20 mouse cellular contexts compared by ENCODE assay signal in genomic region chr12:117973712-117974111, GRCm38 (mm10).
DNase-seq lines count a peak whose midpoint lies in the region; ATAC-seq lines count a peak whose summit lies in the region.
"Had no signal": no experiment of that assay in that cellular context is flagged by ENCODE, and none has a peak within 500 bp of the region (broad histone marks: within the 10 kb centered on the region; RNA-seq: fewer than 3 reads in every experiment).

No protein-coding gene starts in this region.

- no peak overlapping the region for H3K4me3 ChIP-seq in hindbrain, embryonic 10.5 days
- H3K4me3 ChIP-seq: embryonic facial prominence, embryonic 10.5 days; embryonic facial prominence, embryonic 12.5 days; forebrain, embryonic 13.5 days; forebrain, embryonic 15.5 days had no signal

- no peaks in the 10 kb centered on the region for H3K36me3 ChIP-seq in hindbrain, embryonic 10.5 days
- H3K36me3 ChIP-seq: embryonic facial prominence, embryonic 10.5 days; embryonic facial prominence, embryonic 12.5 days; forebrain, embryonic 15.5 days had no signal

- peak; percentile 59 for DNase-seq in 416B (ENCODE audit: low read depth)
- no peak for DNase-seq in adrenal gland, postnatal 14 days
- DNase-seq in hindbrain, embryonic 10.5 days (ENCODE audit: low spot score), result no peak
- DNase-seq: adrenal gland, adult 8-10 months; adrenal gland, postnatal 25 days; cerebellum, adult 11 months; cerebellum, adult 18-20 months; cerebellum, adult 8-10 months; cerebellum, adult 9-11 months; cerebellum, postnatal 14 days; cerebellum, postnatal 36 days; forebrain, postnatal 0 days had no signal

- no peaks in the 10 kb centered on the region for H3K9me3 ChIP-seq in hindbrain, embryonic 10.5 days
- H3K9me3 ChIP-seq: embryonic facial prominence, embryonic 10.5 days; embryonic facial prominence, embryonic 12.5 days; forebrain, embryonic 13.5 days; forebrain, embryonic 15.5 days had no signal

- H3K27ac ChIP-seq in hindbrain, embryonic 10.5 days, result no peak overlapping the region
- H3K27ac ChIP-seq: embryonic facial prominence, embryonic 10.5 days; embryonic facial prominence, embryonic 12.5 days; forebrain, embryonic 13.5 days; forebrain, embryonic 15.5 days had no signal

- H3K27me3 ChIP-seq in hindbrain, embryonic 10.5 days (ENCODE audit: insufficient read depth, poor library complexity, severe bottlenecking), result no peaks in the 10 kb centered on the region
- H3K27me3 ChIP-seq: embryonic facial prominence, embryonic 12.5 days; forebrain, embryonic 15.5 days had no signal

- 0 out of 2 replicates have a peak, but pooled peaks cover 4% of the 10 kb centered on the region for H3K4me1 ChIP-seq in hindbrain, embryonic 10.5 days (replicated peaks)
- H3K4me1 ChIP-seq: embryonic facial prominence, embryonic 10.5 days; embryonic facial prominence, embryonic 12.5 days; forebrain, embryonic 13.5 days; forebrain, embryonic 15.5 days had no signal

- peak; percentile 60; the same call in 1 of the 2 replicates for ATAC-seq in common myeloid progenitor, adult 5-6 weeks (replicated peaks; ENCODE audit: low read depth, poor library complexity, severe bottlenecking)
- 0 out of 2 replicates have a peak, but pooled peaks have one; percentile 45 for ATAC-seq in megakaryocyte-erythroid progenitor cell, adult 5-6 weeks (replicated peaks; ENCODE audit: low FRiP score, low TSS enrichment, poor library complexity, severe bottlenecking)
- ATAC-seq: activated CD4-positive, CD25-positive, alpha-beta regulatory T cell, adult 4 months; forebrain, embryonic 13.5 days; forebrain, embryonic 15.5 days; forebrain, postnatal 0 days; Patski had no signal
